Mouse (Mus musculus) limb, embryonic 10.5 days (tissue): ENCODE data around the gene Slc25a21. TPM values are rescaled to one million over a fixed set of nuclear protein-coding genes. Genes with fewer than 3 reads are reported as not detected.
A peak's percentile ranks its signal among the peaks of the same experiment; 100 is the strongest.

Experiments used
- DNase-seq: peaks from one replicate; pipeline ENCODE4 v3.0.0-alpha.2; 2017; ENCODE audit warnings: low spot score
- H3K27ac ChIP-seq: fragments of 300-500 bp; sonication (generic); 2 replicates; pipeline ENCODE4 v1.5.1; 2016; ENCODE audit warnings: mild to moderate bottlenecking
- H3K27me3 ChIP-seq: fragments of 300-500 bp; sonication (generic); 2 replicates; pipeline ENCODE4 v1.6.1; 2016; ENCODE audit warnings: low read depth, mild to moderate bottlenecking; ENCODE audit not compliant: poor library complexity, severe bottlenecking
- H3K36me3 ChIP-seq: fragments of 300-500 bp; sonication (generic); 2 replicates; pipeline ENCODE4 v1.6.1; 2016; ENCODE audit warnings: mild to moderate bottlenecking, moderate library complexity
- H3K4me1 ChIP-seq: fragments of 300-500 bp; sonication (generic); 2 replicates; pipeline ENCODE4 v1.6.1; 2016
- H3K4me3 ChIP-seq: fragments of 300-500 bp; sonication (generic); 2 replicates; pipeline ENCODE4 v1.5.1; 2016; ENCODE audit warnings: mild to moderate bottlenecking, moderate library complexity
- H3K9me3 ChIP-seq: fragments of 300-500 bp; sonication (generic); replicated peaks from 2 replicates; pipeline ENCODE4 v1.6.1; 2016; ENCODE audit warnings: mild to moderate bottlenecking
- WGBS: fragments of 180-500 bp; shearing (Covaris S2); methylation state at CpG from one replicate; pipeline ENCODE4 v1.1.7; 2016; 5-methylcytosine and 5-hydroxymethylcytosine counted together
- polyA plus RNA-seq: library from polyadenylated mRNA; unstranded; fragments of >200 nt; fragmentation: Nextera tagmentation; extraction: Ambion mirVana; gene quantifications from 2 replicates; pipeline ENCODE4 v1.2.1, GENCODE M21; 2016

Gene Slc25a21
- polyA plus RNA-seq, 1 experiment from 2014 or later: 1.6 TPM

DNA sequence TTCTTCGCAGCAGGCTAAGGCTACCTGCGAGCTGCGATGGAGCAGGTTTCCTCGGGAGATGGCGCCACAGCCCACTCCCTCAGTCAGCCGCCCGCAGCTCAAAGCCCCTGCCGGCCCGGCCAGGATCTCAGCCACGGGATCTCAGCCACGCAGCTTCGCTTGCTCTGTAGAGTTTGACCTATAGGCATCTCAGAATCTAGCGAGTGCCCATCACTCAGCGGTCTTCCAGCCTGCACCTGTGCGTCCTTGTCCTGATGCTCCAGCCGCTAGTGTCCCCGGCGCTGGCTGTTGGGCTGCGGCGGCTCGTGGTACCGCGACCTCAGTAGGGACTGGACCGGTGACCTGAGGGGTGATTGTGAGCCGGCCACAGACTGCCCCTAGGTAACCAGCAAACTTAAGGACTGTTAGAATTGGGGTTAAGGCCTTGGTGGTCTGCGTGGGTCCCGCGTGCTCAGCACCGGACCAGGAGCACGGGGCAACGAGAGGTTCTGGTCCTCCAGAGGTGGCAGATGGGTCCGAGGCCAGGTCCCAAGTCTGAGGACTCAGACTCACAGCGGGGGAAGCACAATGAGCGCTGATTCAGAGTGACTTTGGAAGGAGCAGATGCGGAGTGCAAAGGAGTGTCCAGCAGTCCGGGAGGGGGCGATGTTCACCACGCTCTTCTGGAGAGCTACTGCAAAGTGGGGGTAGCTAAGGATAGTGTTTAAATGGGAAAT, 516.0 kb downstream of the Slc25a21 start:
- H3K9me3 ChIP-seq: no peaks in the 10 kb centered on the region
- H3K4me3 ChIP-seq: peak overlapping the region; percentile 56
- peak; percentile 78 for DNase-seq
- H3K36me3 ChIP-seq: no peaks in the 10 kb centered on the region
- H3K27ac ChIP-seq: peak overlapping the region; percentile 67
- WGBS: under 1% methylated on average over 38 of the region's 38 CpGs
- H3K4me1 ChIP-seq: peaks cover 23% of the 10 kb centered on the region
- H3K27me3 ChIP-seq: peaks cover 92% of the 10 kb centered on the region

DNA sequence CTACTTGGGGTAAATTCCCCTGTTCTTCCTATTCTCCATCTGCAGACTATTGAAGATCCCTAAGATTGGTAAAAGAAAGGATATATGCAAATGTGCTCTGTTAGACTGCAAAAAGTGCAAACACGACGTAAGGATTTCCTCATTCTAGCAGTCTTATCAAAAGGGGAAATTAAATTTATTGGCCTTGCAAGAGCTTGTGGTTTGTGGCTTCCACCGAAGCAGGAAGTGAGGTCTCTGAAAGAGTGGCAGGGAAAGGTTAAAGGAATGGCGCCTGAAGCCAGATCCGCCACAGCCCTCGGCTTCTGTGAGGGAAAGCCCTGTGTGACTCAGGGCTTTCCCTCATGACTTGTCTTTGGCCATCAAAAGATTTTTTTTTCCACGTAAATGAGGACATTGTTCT, 519.7 kb downstream of the Slc25a21 start:
- H3K9me3 ChIP-seq: no peaks in the 10 kb centered on the region
- no peaks in the 10 kb centered on the region for H3K36me3 ChIP-seq
- peaks cover 15% of the 10 kb centered on the region for H3K4me1 ChIP-seq
- DNase-seq: no peak
- H3K4me3 ChIP-seq: no peak overlapping the region
- H3K27ac ChIP-seq: no peak overlapping the region
- H3K27me3 ChIP-seq: peaks cover 56% of the 10 kb centered on the region
- 73% methylated on average over 7 of the region's 7 CpGs for WGBS

DNA sequence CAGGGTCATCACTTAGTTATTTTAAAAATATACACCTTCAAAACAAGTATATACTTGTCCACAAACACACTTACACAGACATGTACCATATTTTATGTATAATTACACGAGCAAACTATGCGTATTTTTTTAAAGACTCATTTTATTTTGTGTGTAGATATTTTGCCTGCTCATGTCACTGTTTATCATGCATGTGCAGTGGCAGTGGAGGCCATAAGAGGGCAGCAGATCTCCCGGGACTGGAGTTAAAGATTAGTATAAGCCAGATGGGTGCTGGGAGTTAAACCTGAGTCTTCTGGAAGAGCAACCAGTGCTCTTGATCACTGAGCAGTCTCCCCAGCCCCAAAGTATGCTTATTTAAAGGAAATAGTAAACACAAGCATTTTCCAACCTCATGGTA, 522.5 kb downstream of the Slc25a21 start:
- H3K4me3 ChIP-seq: no peak overlapping the region
- no peak overlapping the region for H3K27ac ChIP-seq
- 35% methylated on average over 3 of the region's 3 CpGs for WGBS
- peaks cover 7% of the 10 kb centered on the region for H3K4me1 ChIP-seq
- DNase-seq: no peak
- no peaks in the 10 kb centered on the region for H3K9me3 ChIP-seq
- H3K36me3 ChIP-seq: no peaks in the 10 kb centered on the region
- peaks cover 27% of the 10 kb centered on the region for H3K27me3 ChIP-seq

- Histone ChIP-seq H3K4me3 (no peak overlapping the region), H3K36me3 (no peaks in the 10 kb centered on the region), H3K9me3 (no peaks in the 10 kb centered on the region), H3K27ac (peak overlapping the region; percentile 72; the same call in 1 of the 2 replicates), H3K4me1 (peaks cover 12% of the 10 kb centered on the region), H3K27me3 (no peaks in the 10 kb centered on the region)
- no peak for DNase-seq
- WGBS: 95% methylated on average over 9 of the region's 9 CpGs
Measured at GRCm38 (mm10) chr12:56670795-56671194, 526.5 kb downstream of the Slc25a21 start.

DNA sequence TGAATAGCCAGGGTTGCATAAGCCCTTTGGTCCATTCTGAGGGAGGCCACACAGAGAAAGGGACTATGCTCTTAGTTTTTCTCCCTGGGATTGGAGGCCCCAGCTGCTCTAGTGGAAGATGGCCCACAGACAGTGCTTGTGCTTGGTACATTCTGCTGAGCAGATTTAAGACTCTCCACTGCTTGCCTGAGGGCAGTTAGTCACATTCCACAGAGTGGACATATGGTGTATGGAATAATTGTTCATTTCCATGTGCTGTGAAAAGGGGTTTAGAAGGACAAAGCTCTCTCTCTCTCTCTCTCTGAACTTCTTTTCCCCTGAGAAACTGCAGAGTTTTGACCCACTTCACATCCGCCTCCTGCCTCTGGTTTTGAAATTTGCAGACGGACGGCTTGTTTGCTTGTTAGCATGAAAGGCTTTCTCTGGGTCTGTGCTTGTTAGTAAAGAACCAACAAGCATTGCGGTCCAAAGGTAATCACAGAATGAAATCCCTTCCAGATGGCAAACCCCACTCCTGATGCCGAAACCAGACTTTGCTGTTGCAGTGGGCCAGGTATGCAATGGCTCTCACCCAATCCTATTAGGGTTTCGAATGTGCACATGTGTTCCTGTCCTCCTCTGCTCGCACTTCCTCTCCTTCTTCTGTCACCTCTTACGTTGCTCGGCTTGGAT, 527.7 kb downstream of the Slc25a21 start:
- peak; percentile 40 for DNase-seq
- WGBS: 71% methylated on average over 9 of the region's 9 CpGs

More for the DNA sequence above, 527.7 kb downstream of the Slc25a21 start:
- Histone ChIP-seq H3K36me3 (no peaks in the 10 kb centered on the region), H3K9me3 (no peaks in the 10 kb centered on the region), H3K27ac (peak overlapping the region; percentile 72), H3K4me1 (peaks cover 13% of the 10 kb centered on the region), H3K27me3 (no peaks in the 10 kb centered on the region), H3K4me3 (no peak overlapping the region)

Other genes with a start within 250 kb of the Slc25a21 start
- 85.5 and 87.5 TPM in 2 replicates for gene Prps1l3, start 32.9 kb upstream of the Slc25a21 start, polyA plus RNA-seq
- gene Mipol1, start 33.0 kb upstream of the Slc25a21 start, polyA plus RNA-seq: 10.6 and 12.5 TPM in 2 replicates